Mouse (Mus musculus): Measurements from ENCODE around the gene Zbtb37.

The Zbtb37 gene

GRCm38 (mm10) chr1:161034435-161035280, at the start of gene Zbtb37:
TSS of gene Zbtb37 (minus strand) at chr1:161034849.
- CTCF ChIA-PET = interaction anchor here (0.6 to 1.3 kb wide), 6 partner anchors 13 to 161 kb away, joined by 3 to 4 read pairs (median 3); partner anchors contain the start of gene Rc3h1 (in 1 of the 4)
- POLR2A ChIA-PET = interaction anchor here (0.5 to 15.0 kb wide), 211 partner anchors 4 to 934 kb away, joined by 3 to 267 read pairs (median 6); partner anchors contain the start of genes Rc3h1 (in 4 of the 4), Cenpl (in 3 of the 4), Dars2 (in 3 of the 4) and Klhl20 (in 3 of the 4)

GRCm38 (mm10) chr1:161077243-161077642, 42.6 kb upstream of the Zbtb37 start:
- ChIA-PET POLR2A (interaction anchor here in 2 of 4 experiments (1.1 to 1.8 kb wide), 5 partner anchors 30 to 44 kb away, joined by 3 to 13 read pairs (median 3); partner anchors contain the start of gene Zbtb37 (in 2 of the 2)), CTCF (interaction anchor here in 1 of 4 experiments (0.6 kb wide), 1 partner anchor 214 kb away, joined by 3 read pairs; no protein-coding TSS in a partner anchor)

- CTCF ChIA-PET = interaction anchor here in 1 of 4 experiments (1.1 kb wide), 1 partner anchor 8 kb away, joined by 4 read pairs; no protein-coding TSS in a partner anchor
Measured at GRCm38 (mm10) chr1:161076238-161076637, 41.6 kb upstream of the Zbtb37 start.

GRCm38 (mm10) chr1:161071272-161071620, 36.6 kb upstream of the Zbtb37 start:
- CTCF ChIA-PET = interaction anchor here in 2 of 4 experiments (0.6 to 1.4 kb wide), 4 partner anchors 24 to 150 kb away, joined by 4 to 11 read pairs (median 4); no protein-coding TSS in a partner anchor
- POLR2A ChIA-PET = interaction anchor here (0.7 to 10.7 kb wide), 35 partner anchors 10 to 165 kb away, joined by 3 to 216 read pairs (median 4); partner anchors contain the start of genes Zbtb37 (in 3 of the 4), Rc3h1 (in 2 of the 4) and Klhl20 (in 1 of the 4)

More at GRCm38 (mm10) chr1:161076238-161076637, 41.6 kb upstream of the Zbtb37 start:
- POLR2A ChIA-PET = interaction anchor here in 3 of 4 experiments (0.6 to 1.8 kb wide), 11 partner anchors 10 to 118 kb away, joined by 3 to 10 read pairs (median 4); partner anchors contain the start of genes Zbtb37 (in 2 of the 3) and Klhl20 (in 1 of the 3)

GRCm38 (mm10) chr1:161070352-161071271, 36.0 kb upstream of the Zbtb37 start, which contains the start of the genes Dars2 and Cenpl:
TSS of gene Dars2 (minus strand) at chr1:161070658.
TSS of gene Cenpl (plus strand) at chr1:161070713.
- POLR2A ChIA-PET = interaction anchor here (0.6 to 10.7 kb wide), 41 partner anchors 10 to 544 kb away, joined by 3 to 216 read pairs (median 4); partner anchors contain the start of genes Rc3h1 (in 3 of the 4), Zbtb37 (in 3 of the 4) and Klhl20 (in 1 of the 4)
- CTCF ChIA-PET = interaction anchor here in 2 of 4 experiments (1.1 to 1.4 kb wide), 3 partner anchors 25 to 125 kb away, joined by 4 read pairs; no protein-coding TSS in a partner anchor

GRCm38 (mm10) chr1:161063351-161063750, 28.7 kb upstream of the Zbtb37 start:
- POLR2A ChIA-PET = interaction anchor here in 3 of 4 experiments (0.6 to 4.7 kb wide), 8 partner anchors 15 to 86 kb away, joined by 3 to 27 read pairs (median 8); partner anchors contain the start of gene Zbtb37 (in 2 of the 3)
- CTCF ChIA-PET = interaction anchor here in 1 of 4 experiments (1.2 kb wide), 1 partner anchor 132 kb away, joined by 4 read pairs; no protein-coding TSS in a partner anchor

- ChIA-PET CTCF (interaction anchor here in 1 of 4 experiments (0.6 kb wide), 1 partner anchor 60 kb away, joined by 4 read pairs; no protein-coding TSS in a partner anchor), POLR2A (interaction anchor here in 2 of 4 experiments (0.7 to 5.5 kb wide), 9 partner anchors 12 to 728 kb away, joined by 3 to 40 read pairs (median 6); partner anchors contain the start of genes Zbtb37 (in 2 of the 2), Cenpl (in 1 of the 2) and Dars2 (in 1 of the 2))
Measured at GRCm38 (mm10) chr1:161057164-161057563, 22.5 kb upstream of the Zbtb37 start.

- ChIA-PET POLR2A (interaction anchor here in 2 of 4 experiments (0.7 to 7.4 kb wide), 4 partner anchors 9 to 134 kb away, joined by 3 to 148 read pairs (median 24); partner anchors contain the start of gene Zbtb37 (in 2 of the 2)), CTCF (no interaction called here)
Measured at GRCm38 (mm10) chr1:161046972-161047371, 12.3 kb upstream of the Zbtb37 start.

GRCm38 (mm10) chr1:161041261-161042020, 6.8 kb upstream of the Zbtb37 start:
- ChIA-PET POLR2A (interaction anchor here (0.5 to 12.5 kb wide), 64 partner anchors 8 to 1484 kb away, joined by 3 to 226 read pairs (median 4); partner anchors contain the start of genes Cenpl (in 3 of the 4), Dars2 (in 3 of the 4), Klhl20 (in 2 of the 4) and Rc3h1 (in 2 of the 4)), CTCF (interaction anchor here in 2 of 4 experiments (0.9 to 2.2 kb wide), 3 partner anchors 154 kb away, joined by 5 to 10 read pairs (median 6); no protein-coding TSS in a partner anchor)

GRCm38 (mm10) chr1:161040855-161041254, 6.2 kb upstream of the Zbtb37 start:
- CTCF ChIA-PET = interaction anchor here in 2 of 4 experiments (0.9 to 2.2 kb wide), 2 partner anchors 154 to 155 kb away, joined by 6 to 10 read pairs; no protein-coding TSS in a partner anchor
- POLR2A ChIA-PET = interaction anchor here (0.6 to 12.5 kb wide), 60 partner anchors 9 to 1484 kb away, joined by 3 to 226 read pairs (median 6); partner anchors contain the start of genes Cenpl (in 3 of the 4), Dars2 (in 3 of the 4), Klhl20 (in 2 of the 4) and Ankrd45 (in 1 of the 4)

- ChIA-PET CTCF (interaction anchor here in 2 of 4 experiments (0.9 to 2.2 kb wide), 2 partner anchors 155 kb away, joined by 6 to 10 read pairs; no protein-coding TSS in a partner anchor), POLR2A (interaction anchor here (0.5 to 12.5 kb wide), 85 partner anchors 8 to 837 kb away, joined by 3 to 226 read pairs (median 5); partner anchors contain the start of genes Cenpl (in 4 of the 4), Dars2 (in 4 of the 4), Klhl20 (in 3 of the 4) and Rc3h1 (in 2 of the 4))
Measured at GRCm38 (mm10) chr1:161040426-161040770, 5.7 kb upstream of the Zbtb37 start.

- POLR2A ChIA-PET = interaction anchor here (0.5 to 12.5 kb wide), 105 partner anchors 8 to 837 kb away, joined by 3 to 226 read pairs (median 4); partner anchors contain the start of genes Cenpl (in 4 of the 4), Dars2 (in 4 of the 4), Klhl20 (in 4 of the 4) and Rc3h1 (in 2 of the 4)
- CTCF ChIA-PET = interaction anchor here in 1 of 4 experiments (0.8 to 2.2 kb wide), 3 partner anchors 58 to 156 kb away, joined by 3 to 10 read pairs (median 3); no protein-coding TSS in a partner anchor
Measured at GRCm38 (mm10) chr1:161039741-161040425, 5.2 kb upstream of the Zbtb37 start.

- ChIA-PET CTCF (interaction anchor here in 1 of 4 experiments (0.8 to 2.2 kb wide), 3 partner anchors 58 to 157 kb away, joined by 3 to 10 read pairs (median 3); no protein-coding TSS in a partner anchor), POLR2A (interaction anchor here (0.5 to 15.0 kb wide), 95 partner anchors 7 to 838 kb away, joined by 3 to 267 read pairs (median 5); partner anchors contain the start of genes Klhl20 (in 4 of the 4), Cenpl (in 3 of the 4), Dars2 (in 3 of the 4) and Rc3h1 (in 2 of the 4))
Measured at GRCm38 (mm10) chr1:161038968-161039721, 4.5 kb upstream of the Zbtb37 start.

- ChIA-PET POLR2A (interaction anchor here (0.8 to 15.0 kb wide), 20 partner anchors 8 to 212 kb away, joined by 3 to 267 read pairs (median 68); partner anchors contain the start of genes Cenpl (in 2 of the 4), Dars2 (in 2 of the 4), Ankrd45 (in 1 of the 4) and Klhl20 (in 1 of the 4)), CTCF (no interaction called here)
Measured at GRCm38 (mm10) chr1:161038004-161038403, 3.4 kb upstream of the Zbtb37 start.
